Mouse (Mus musculus): ENCODE data around the gene Slc38a11. TPM values are rescaled to one million over a fixed set of nuclear protein-coding genes. Genes with fewer than 3 reads are reported as not detected.

Gene Slc38a11
- polyA plus RNA-seq (2016; fragmentation: Nextera tagmentation; extraction: Ambion mirVana), result 1.1 and 1.6 TPM in 2 replicates

GRCm38 (mm10) chr2:65363828-65364497, at the start of gene Slc38a11:
Gene Slc38a11, minus strand, starts transcription at chr2:65364034.
- H3K36me3 ChIP-seq (replicated peaks), result no peaks in the 10 kb centered on the region
- peak within 1 kb of the TSS; percentile 62 for H3K4me2 ChIP-seq
- whole genome bisulfite sequencing, result 5% methylated on average over 18 of the region's 18 CpGs
- H3K27me3 ChIP-seq, result 0 out of 2 replicates have a peak, but pooled peaks cover 3% of the 10 kb centered on the region
- peak within 1 kb of the TSS; percentile 31 for H3K4me3 ChIP-seq (replicated peaks)
- ATAC-seq (ENCODE audit: low FRiP score), result peak; percentile 86
- peak within 1 kb of the TSS; percentile 42; the same call in 1 of the 2 replicates for H3K9ac ChIP-seq
- H3K9me3 ChIP-seq, result no peaks in the 10 kb centered on the region
- H3K4me1 ChIP-seq, result peaks cover 18% of the 10 kb centered on the region
- H3K27ac ChIP-seq, result no peak within 1 kb of the TSS

GRCm38 (mm10) chr2:65407110-65407509, 43.3 kb upstream of the Slc38a11 start:
- H3K27me3 ChIP-seq, result no peaks in the 10 kb centered on the region
- no peaks in the 10 kb centered on the region for H3K36me3 ChIP-seq (replicated peaks)
- no peak overlapping the region for H3K4me2 ChIP-seq
- 93% methylated on average over 2 of the region's 2 CpGs for WGBS
- H3K27ac ChIP-seq, result no peak overlapping the region
- no peaks in the 10 kb centered on the region for H3K4me1 ChIP-seq
- H3K4me3 ChIP-seq (replicated peaks), result no peak overlapping the region
- no peak for ATAC-seq (ENCODE audit: low FRiP score)
- H3K9me3 ChIP-seq, result no peaks in the 10 kb centered on the region
- H3K9ac ChIP-seq, result no peak overlapping the region

- 97% methylated on average over 1 of the region's 1 CpGs for WGBS
- H3K4me2 ChIP-seq, result no peak overlapping the region
- no peak overlapping the region for H3K9ac ChIP-seq
- H3K4me1 ChIP-seq, result no peaks in the 10 kb centered on the region
- no peaks in the 10 kb centered on the region for H3K9me3 ChIP-seq
- no peaks in the 10 kb centered on the region for H3K27me3 ChIP-seq
- no peak overlapping the region for H3K27ac ChIP-seq
- ATAC-seq (ENCODE audit: low FRiP score), result no peak
- H3K4me3 ChIP-seq (replicated peaks), result no peak overlapping the region
- H3K36me3 ChIP-seq (replicated peaks), result no peaks in the 10 kb centered on the region
Measured at GRCm38 (mm10) chr2:65405407-65405806, 41.6 kb upstream of the Slc38a11 start.

DNA sequence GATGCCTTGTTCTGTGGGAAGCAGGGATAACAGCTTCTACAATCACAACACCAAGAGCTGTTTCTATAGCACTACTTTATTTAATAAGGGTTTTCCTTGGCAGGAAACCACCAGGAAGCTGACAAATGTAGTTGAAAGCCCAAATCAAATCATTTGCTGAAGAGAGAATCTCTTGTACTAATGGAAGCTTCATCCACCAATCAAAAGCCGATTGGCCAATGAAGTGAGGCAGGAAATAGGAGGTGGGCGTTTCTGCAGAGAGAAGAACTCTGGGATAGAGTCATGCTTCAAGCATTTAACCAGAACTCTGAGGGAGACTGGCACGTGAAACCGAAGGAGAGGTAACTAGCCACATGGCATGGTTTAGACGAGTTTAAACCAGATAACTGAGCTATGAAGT, 38.2 kb upstream of the Slc38a11 start:
- WGBS, result 83% methylated on average over 5 of the region's 5 CpGs

DNA sequence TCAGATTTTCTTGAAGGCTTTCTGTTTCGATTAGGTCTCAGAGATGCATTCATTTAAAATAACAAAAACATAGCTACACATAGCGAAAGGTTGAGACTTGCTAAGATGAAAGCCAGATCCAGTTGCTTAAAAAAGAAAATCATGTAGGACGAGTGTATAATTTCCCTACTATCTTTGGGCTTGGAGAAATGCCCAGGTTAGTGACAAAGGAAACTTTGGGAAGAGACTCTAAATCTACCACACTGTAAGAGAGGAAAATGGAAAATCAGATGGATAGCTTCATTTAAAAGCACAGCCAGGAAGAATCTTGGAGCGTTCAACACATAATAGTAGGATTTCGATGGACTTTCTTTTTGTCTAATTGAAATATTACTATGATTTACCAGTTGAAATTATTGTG, 36.1 kb upstream of the Slc38a11 start:
- Histone ChIP-seq H3K4me1 (no peaks in the 10 kb centered on the region), H3K4me2 (no peak overlapping the region), H3K27me3 (no peaks in the 10 kb centered on the region), H3K4me3 (replicated peaks) (no peak overlapping the region), H3K27ac (no peak overlapping the region), H3K9me3 (no peaks in the 10 kb centered on the region), H3K36me3 (replicated peaks) (no peaks in the 10 kb centered on the region), H3K9ac (no peak overlapping the region)
- WGBS, result 91% methylated on average over 5 of the region's 5 CpGs
- no peak for ATAC-seq (ENCODE audit: low FRiP score)

More for the DNA sequence above, 38.2 kb upstream of the Slc38a11 start:
- no peak overlapping the region for H3K4me2 ChIP-seq
- no peaks in the 10 kb centered on the region for H3K27me3 ChIP-seq
- H3K4me1 ChIP-seq, result no peaks in the 10 kb centered on the region
- no peak overlapping the region for H3K4me3 ChIP-seq (replicated peaks)
- no peak for ATAC-seq (ENCODE audit: low FRiP score)
- no peaks in the 10 kb centered on the region for H3K36me3 ChIP-seq (replicated peaks)
- H3K9me3 ChIP-seq, result no peaks in the 10 kb centered on the region
- no peak overlapping the region for H3K27ac ChIP-seq
- H3K9ac ChIP-seq, result no peak overlapping the region

- H3K4me1 ChIP-seq, result no peaks in the 10 kb centered on the region
- H3K27me3 ChIP-seq, result no peaks in the 10 kb centered on the region
- no peak overlapping the region for H3K27ac ChIP-seq
- no peaks in the 10 kb centered on the region for H3K36me3 ChIP-seq (replicated peaks)
- no peak overlapping the region for H3K9ac ChIP-seq
- ATAC-seq (ENCODE audit: low FRiP score), result 0 out of 2 replicates have a peak, but pooled peaks have one; percentile 59
- H3K4me2 ChIP-seq, result no peak overlapping the region
- no peaks in the 10 kb centered on the region for H3K9me3 ChIP-seq
- no peak overlapping the region for H3K4me3 ChIP-seq (replicated peaks)
- 29% methylated on average over 3 of the region's 3 CpGs for WGBS
Measured at GRCm38 (mm10) chr2:65396128-65396527, 32.3 kb upstream of the Slc38a11 start.

GRCm38 (mm10) chr2:65393061-65393460, 29.2 kb upstream of the Slc38a11 start:
- Histone ChIP-seq H3K27ac (no peak overlapping the region), H3K9me3 (no peaks in the 10 kb centered on the region), H3K4me1 (no peaks in the 10 kb centered on the region), H3K9ac (no peak overlapping the region), H3K27me3 (no peaks in the 10 kb centered on the region), H3K36me3 (replicated peaks) (no peaks in the 10 kb centered on the region), H3K4me3 (replicated peaks) (no peak overlapping the region), H3K4me2 (no peak overlapping the region)
- WGBS, result 61% methylated on average over 4 of the region's 4 CpGs
- no peak for ATAC-seq (ENCODE audit: low FRiP score)

- no peak for ATAC-seq (ENCODE audit: low FRiP score)
- Histone ChIP-seq H3K27me3 (no peaks in the 10 kb centered on the region), H3K9ac (no peak overlapping the region), H3K4me2 (no peak overlapping the region), H3K9me3 (no peaks in the 10 kb centered on the region), H3K27ac (no peak overlapping the region), H3K4me3 (replicated peaks) (no peak overlapping the region), H3K4me1 (no peaks in the 10 kb centered on the region), H3K36me3 (replicated peaks) (no peaks in the 10 kb centered on the region)
- 91% methylated on average over 6 of the region's 6 CpGs for WGBS
Measured at GRCm38 (mm10) chr2:65391322-65391721, 27.5 kb upstream of the Slc38a11 start.

DNA sequence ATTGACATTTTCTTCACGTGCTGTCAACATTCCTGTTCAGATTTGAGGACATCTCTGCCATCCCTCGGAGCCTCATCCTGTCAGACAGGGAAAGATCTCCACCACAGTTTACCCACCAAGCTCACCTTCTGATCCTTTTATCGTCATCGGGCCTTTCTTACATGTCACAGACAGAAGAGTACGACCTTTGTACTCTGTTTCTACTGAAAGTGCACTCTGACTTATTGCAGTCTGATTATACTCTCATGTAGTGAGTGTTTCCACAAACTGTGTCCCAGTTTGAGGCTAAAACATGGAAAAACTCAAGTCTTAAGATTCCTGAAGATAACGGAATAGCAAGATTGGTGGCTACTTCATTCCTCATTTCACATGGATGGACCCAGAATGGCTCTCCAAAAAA, 21.0 kb upstream of the Slc38a11 start:
- ATAC-seq (ENCODE audit: low FRiP score), result no peak
- Histone ChIP-seq H3K9me3 (no peaks in the 10 kb centered on the region), H3K27ac (no peak overlapping the region), H3K4me1 (no peaks in the 10 kb centered on the region), H3K36me3 (replicated peaks) (no peaks in the 10 kb centered on the region), H3K9ac (no peak overlapping the region), H3K4me2 (no peak overlapping the region), H3K27me3 (no peaks in the 10 kb centered on the region), H3K4me3 (replicated peaks) (no peak overlapping the region)
- 89% methylated on average over 6 of the region's 6 CpGs for whole genome bisulfite sequencing

GRCm38 (mm10) chr2:65382485-65382884, 18.7 kb upstream of the Slc38a11 start:
- no peaks in the 10 kb centered on the region for H3K4me1 ChIP-seq
- H3K36me3 ChIP-seq (replicated peaks), result no peaks in the 10 kb centered on the region
- H3K27ac ChIP-seq, result no peak overlapping the region
- no peak for ATAC-seq (ENCODE audit: low FRiP score)
- H3K9ac ChIP-seq, result no peak overlapping the region
- no peaks in the 10 kb centered on the region for H3K9me3 ChIP-seq
- no peaks in the 10 kb centered on the region for H3K27me3 ChIP-seq
- no peak overlapping the region for H3K4me3 ChIP-seq (replicated peaks)
- no peak overlapping the region for H3K4me2 ChIP-seq
- WGBS, result 68% methylated on average over 4 of the region's 4 CpGs

DNA sequence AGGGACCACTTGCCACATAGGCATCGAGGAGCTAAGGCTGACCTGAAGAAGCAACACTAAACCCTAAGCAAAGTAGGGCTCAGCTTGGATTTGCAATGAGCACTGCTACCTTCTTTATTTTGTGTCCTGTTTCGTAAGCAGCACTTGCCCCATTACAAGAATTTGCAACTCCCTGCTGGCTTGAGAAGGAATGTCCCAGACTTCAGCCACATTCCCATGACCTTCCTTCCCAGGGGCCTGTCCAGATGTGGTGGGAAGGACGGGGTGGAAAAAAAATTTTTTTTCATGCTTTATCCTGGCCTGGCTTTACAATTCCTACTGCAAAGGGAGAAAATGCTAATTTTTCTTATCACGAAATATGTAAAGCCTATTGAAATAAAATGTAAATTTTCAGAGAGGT, 14.6 kb upstream of the Slc38a11 start:
- Histone ChIP-seq H3K27ac (no peak overlapping the region), H3K9ac (no peak overlapping the region), H3K27me3 (no peaks in the 10 kb centered on the region), H3K4me3 (replicated peaks) (no peak overlapping the region), H3K4me2 (no peak overlapping the region), H3K4me1 (no peaks in the 10 kb centered on the region), H3K36me3 (replicated peaks) (no peaks in the 10 kb centered on the region), H3K9me3 (no peaks in the 10 kb centered on the region)
- ATAC-seq (ENCODE audit: low FRiP score), result no peak
- WGBS, result 76% methylated on average over 4 of the region's 4 CpGs

DNA sequence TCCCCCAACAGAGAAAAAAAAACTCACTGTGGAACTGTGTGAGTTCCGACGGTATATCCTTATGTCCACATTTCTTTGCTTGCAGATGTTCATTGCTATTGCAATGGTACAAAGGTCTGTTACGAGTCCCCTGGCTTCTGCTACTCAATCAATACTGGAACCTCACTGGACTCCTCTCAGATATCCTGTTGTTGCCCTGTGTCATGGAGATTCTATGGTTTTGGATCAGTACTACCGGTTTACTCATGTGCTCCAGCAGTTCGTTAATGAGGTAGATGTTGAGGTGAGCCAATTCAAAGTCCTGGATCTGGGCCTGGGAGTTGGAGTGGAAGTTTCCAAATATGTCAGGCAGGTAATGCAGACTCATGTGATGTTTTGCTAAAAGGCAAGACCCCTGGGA, 10.6 kb upstream of the Slc38a11 start:
- no peak overlapping the region for H3K4me2 ChIP-seq
- no peak for ATAC-seq (ENCODE audit: low FRiP score)
- H3K9ac ChIP-seq, result no peak overlapping the region
- H3K4me3 ChIP-seq (replicated peaks), result no peak overlapping the region
- no peak overlapping the region for H3K27ac ChIP-seq
- whole genome bisulfite sequencing, result 89% methylated on average over 5 of the region's 5 CpGs
- no peaks in the 10 kb centered on the region for H3K9me3 ChIP-seq
- no peaks in the 10 kb centered on the region for H3K36me3 ChIP-seq (replicated peaks)
- no peaks in the 10 kb centered on the region for H3K27me3 ChIP-seq
- no peaks in the 10 kb centered on the region for H3K4me1 ChIP-seq

DNA sequence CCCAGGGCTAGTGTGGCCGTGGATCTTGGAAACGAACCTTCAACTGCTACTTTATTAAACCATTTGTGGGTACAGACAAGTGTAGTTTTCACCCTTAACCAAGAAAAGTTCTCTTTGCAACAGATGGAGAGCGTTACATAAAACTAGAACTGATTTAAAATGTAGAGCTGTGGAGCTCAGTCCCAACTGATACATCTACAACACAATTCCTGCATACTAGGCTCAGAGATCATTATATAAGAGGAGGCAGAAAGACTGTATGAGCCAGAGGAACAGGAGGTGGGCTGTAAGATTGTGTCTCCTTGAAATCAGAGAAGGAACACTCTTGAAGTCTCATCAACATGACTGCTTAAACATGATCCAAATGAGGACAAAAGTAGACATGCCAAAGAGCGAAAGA, 9.2 kb upstream of the Slc38a11 start:
- H3K27me3 ChIP-seq, result no peaks in the 10 kb centered on the region
- H3K9me3 ChIP-seq, result no peaks in the 10 kb centered on the region
- no peaks in the 10 kb centered on the region for H3K36me3 ChIP-seq (replicated peaks)
- no peak overlapping the region for H3K27ac ChIP-seq
- H3K4me3 ChIP-seq (replicated peaks), result no peak overlapping the region
- H3K9ac ChIP-seq, result no peak overlapping the region
- ATAC-seq (ENCODE audit: low FRiP score), result no peak
- H3K4me2 ChIP-seq, result no peak overlapping the region
- H3K4me1 ChIP-seq, result no peaks in the 10 kb centered on the region
- WGBS, result 89% methylated on average over 4 of the region's 4 CpGs
